Mouse (Mus musculus): ENCODE results near the gene Anapc13. TPM values are rescaled to one million over a fixed set of nuclear protein-coding genes. Genes with fewer than 3 reads are reported as not detected.

Anapc13 gene
- total and polyA plus RNA-seq, 2 experiments from 2014 or later: 43.9 to 322 TPM

DNA sequence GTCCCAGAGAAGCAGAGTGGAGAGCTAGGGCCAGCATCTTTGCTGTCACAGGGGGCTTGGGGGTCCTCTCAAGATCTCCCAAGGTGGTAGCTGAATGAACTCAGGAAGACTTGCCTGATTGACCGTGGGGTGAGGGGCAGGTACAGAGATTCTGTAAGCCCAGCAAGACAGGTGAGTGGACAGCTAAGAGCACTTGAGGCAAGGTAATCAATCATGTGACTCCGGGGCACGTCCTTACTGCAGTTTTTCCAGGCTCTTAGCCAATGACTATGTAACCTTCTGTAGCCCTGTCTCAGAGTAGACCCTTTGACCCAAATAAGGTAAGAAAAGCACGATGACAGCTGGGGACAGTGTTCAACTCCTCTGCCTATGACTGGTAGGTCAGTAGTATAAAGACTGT, 11.0 kb downstream of the Anapc13 start:
- H3K9ac ChIP-seq (replicated peaks; ENCODE audit: low read depth, low read length): no peak overlapping the region
- ATAC-seq (ENCODE audit: insufficient read depth, low read depth) (no peak), DNase-seq (ENCODE audit: low spot score) (no peak)
- no peak overlapping the region for H3K4me3 ChIP-seq (ENCODE audit: low read depth, low read length)
- H3K27me3 ChIP-seq (ENCODE audit: control insufficient read depth, insufficient read depth, low read length): no peaks in the 10 kb centered on the region
- H3K4me2 ChIP-seq (ENCODE audit: low read depth, low read length): no peak overlapping the region
- H3K9me3 ChIP-seq (replicated peaks; ENCODE audit: control insufficient read depth, low read length): no peaks in the 10 kb centered on the region
- no peak overlapping the region for H3K27ac ChIP-seq (ENCODE audit: low read depth)
- TF ChIP-seq CTCF (IDR thresholded peaks at IDR 0.05; ENCODE audit: low read depth): no peak
- no peak for TF ChIP-seq EP300 (IDR thresholded peaks at IDR 0.05; ENCODE audit: low read depth)
- 44% methylated on average over 4 of the region's 4 CpGs for WGBS
- H3K36me3 ChIP-seq (replicated peaks; ENCODE audit: control insufficient read depth, insufficient read depth, low read length): no peaks in the 10 kb centered on the region
- H3K4me1 ChIP-seq (ENCODE audit: control insufficient read depth, insufficient read depth): peaks cover 14% of the 10 kb centered on the region

DNA sequence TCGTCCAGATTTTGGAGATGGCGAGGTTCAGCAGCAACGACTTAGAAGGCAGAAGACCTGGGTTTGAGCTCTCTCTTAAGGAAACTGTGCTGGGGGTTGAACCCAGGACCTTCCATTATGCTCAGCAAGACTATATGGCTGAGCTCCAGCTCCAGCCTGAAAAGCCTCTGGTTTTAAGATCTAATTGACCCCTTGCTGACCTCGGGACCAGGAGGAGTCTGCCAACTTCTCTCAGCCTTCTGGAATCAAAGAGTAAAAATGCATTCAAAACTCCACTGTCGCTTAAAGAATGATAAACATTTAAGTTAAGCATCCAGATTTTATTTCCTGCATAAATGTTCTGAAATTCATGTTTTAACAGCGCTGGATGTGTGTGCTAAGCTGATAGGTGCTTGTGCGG, 12.9 kb downstream of the Anapc13 start:
- Histone ChIP-seq H3K27me3 (ENCODE audit: control insufficient read depth, insufficient read depth, low read length) (no peaks in the 10 kb centered on the region), H3K27ac (ENCODE audit: low read depth) (no peak overlapping the region), H3K9ac (replicated peaks; ENCODE audit: low read depth, low read length) (no peak overlapping the region), H3K9me3 (replicated peaks; ENCODE audit: control insufficient read depth, low read length) (no peaks in the 10 kb centered on the region), H3K4me3 (ENCODE audit: low read depth, low read length) (no peak overlapping the region), H3K4me1 (ENCODE audit: control insufficient read depth, insufficient read depth) (peaks cover 25% of the 10 kb centered on the region), H3K4me2 (ENCODE audit: low read depth, low read length) (no peak overlapping the region), H3K36me3 (replicated peaks; ENCODE audit: control insufficient read depth, insufficient read depth, low read length) (no peaks in the 10 kb centered on the region)
- no peak for TF ChIP-seq EP300 (IDR thresholded peaks at IDR 0.05; ENCODE audit: low read depth)
- no peak for TF ChIP-seq CTCF (IDR thresholded peaks at IDR 0.05; ENCODE audit: low read depth)
- no peak for DNase-seq (ENCODE audit: low spot score)
- no peak for ATAC-seq (ENCODE audit: insufficient read depth, low read depth)
- WGBS: 48% methylated on average over 7 of the region's 7 CpGs

DNA sequence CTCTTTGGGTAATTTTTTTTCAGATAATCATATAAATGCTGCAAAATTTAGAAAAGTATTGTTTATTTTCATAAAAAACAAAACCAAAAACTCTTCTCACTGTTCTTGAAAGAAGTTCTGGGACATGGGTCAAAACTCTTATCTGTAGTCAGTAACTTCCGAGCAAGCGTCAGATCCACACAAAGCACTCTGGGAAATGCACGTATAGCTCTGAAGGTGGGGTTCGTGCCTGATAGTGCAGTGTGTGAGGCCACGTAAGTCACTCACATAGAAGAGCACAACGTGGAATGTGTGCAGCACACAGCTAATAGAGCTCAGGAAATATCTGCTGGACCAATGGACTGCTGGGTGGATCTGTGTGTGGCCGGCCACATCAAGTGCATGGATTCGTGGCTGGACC, 13.4 kb downstream of the Anapc13 start:
- no peaks in the 10 kb centered on the region for H3K27me3 ChIP-seq (ENCODE audit: control insufficient read depth, insufficient read depth, low read length)
- no peak overlapping the region for H3K9ac ChIP-seq (replicated peaks; ENCODE audit: low read depth, low read length)
- peak overlapping the region; percentile 30; the same call in 1 of the 2 replicates for H3K27ac ChIP-seq (ENCODE audit: low read depth)
- H3K36me3 ChIP-seq (replicated peaks; ENCODE audit: control insufficient read depth, insufficient read depth, low read length): no peaks in the 10 kb centered on the region
- 50% methylated on average over 8 of the region's 8 CpGs for WGBS
- TF ChIP-seq EP300 (IDR thresholded peaks at IDR 0.05; ENCODE audit: low read depth) (no peak), CTCF (IDR thresholded peaks at IDR 0.05; ENCODE audit: low read depth) (no peak)
- ATAC-seq (ENCODE audit: insufficient read depth, low read depth) (no peak), DNase-seq (ENCODE audit: low spot score) (no peak)
- no peak overlapping the region for H3K4me2 ChIP-seq (ENCODE audit: low read depth, low read length)
- H3K4me1 ChIP-seq (ENCODE audit: control insufficient read depth, insufficient read depth): peaks cover 30% of the 10 kb centered on the region
- no peak overlapping the region for H3K4me3 ChIP-seq (ENCODE audit: low read depth, low read length)
- no peaks in the 10 kb centered on the region for H3K9me3 ChIP-seq (replicated peaks; ENCODE audit: control insufficient read depth, low read length)

DNA sequence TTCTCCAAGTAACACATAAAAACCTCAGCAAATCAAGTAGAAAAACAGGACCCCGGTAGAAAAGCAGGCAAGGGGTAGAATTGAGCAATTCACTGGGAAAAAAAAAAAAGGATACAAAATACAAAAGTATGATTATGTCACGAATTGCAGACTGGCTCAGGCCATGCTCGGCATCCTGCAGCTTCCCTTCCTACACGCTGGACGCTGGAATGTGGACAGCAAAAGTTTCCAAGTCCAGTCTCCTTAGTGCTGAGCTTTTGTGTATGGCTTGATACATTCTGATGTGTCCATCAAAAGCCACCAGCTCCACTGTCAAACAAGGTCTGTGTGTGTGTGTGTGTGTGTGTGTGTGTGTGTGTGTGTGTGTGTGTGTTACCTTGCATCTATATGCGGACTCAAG, 15.4 kb downstream of the Anapc13 start:
- no peak for ATAC-seq (ENCODE audit: insufficient read depth, low read depth)
- Histone ChIP-seq H3K27ac (ENCODE audit: low read depth) (no peak overlapping the region), H3K27me3 (ENCODE audit: control insufficient read depth, insufficient read depth, low read length) (no peaks in the 10 kb centered on the region), H3K4me2 (ENCODE audit: low read depth, low read length) (no peak overlapping the region), H3K9ac (replicated peaks; ENCODE audit: low read depth, low read length) (no peak overlapping the region), H3K4me3 (ENCODE audit: low read depth, low read length) (no peak overlapping the region), H3K4me1 (ENCODE audit: control insufficient read depth, insufficient read depth) (peaks cover 31% of the 10 kb centered on the region), H3K9me3 (replicated peaks; ENCODE audit: control insufficient read depth, low read length) (no peaks in the 10 kb centered on the region), H3K36me3 (replicated peaks; ENCODE audit: control insufficient read depth, insufficient read depth, low read length) (no peaks in the 10 kb centered on the region)
- peak; percentile 57 for DNase-seq (ENCODE audit: low spot score)
- 58% methylated on average over 6 of the region's 6 CpGs for WGBS
- TF ChIP-seq CTCF (IDR thresholded peaks at IDR 0.05; ENCODE audit: low read depth): no peak
- no peak for TF ChIP-seq EP300 (IDR thresholded peaks at IDR 0.05; ENCODE audit: low read depth)

DNA sequence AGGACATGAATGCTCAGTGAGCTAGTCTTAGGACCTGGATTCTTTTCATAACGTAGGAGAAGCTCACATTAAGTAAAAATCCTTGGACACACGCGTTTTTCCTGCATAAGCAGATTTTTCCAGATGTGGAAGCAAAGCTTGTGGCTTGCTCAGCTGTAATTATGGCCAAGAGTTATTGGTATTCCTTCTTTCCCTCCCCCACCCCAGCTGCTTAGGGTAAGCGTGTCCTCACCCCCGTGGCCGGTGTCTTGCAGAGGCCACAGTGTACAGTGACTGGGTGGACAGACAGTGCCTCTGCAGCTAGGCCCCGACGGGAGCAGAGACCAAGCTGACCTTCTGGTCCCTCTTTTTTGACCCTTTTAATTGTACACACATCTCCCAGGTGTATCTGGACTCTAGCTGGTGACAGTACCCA, 17.0 kb downstream of the Anapc13 start:
- ATAC-seq (ENCODE audit: insufficient read depth, low read depth) (peak; percentile 55), DNase-seq (ENCODE audit: low spot score) (no peak)
- Histone ChIP-seq H3K4me2 (ENCODE audit: low read depth, low read length) (0 out of 2 replicates have a peak overlapping the region, but pooled peaks have one; percentile 46), H3K4me3 (ENCODE audit: low read depth, low read length) (no peak overlapping the region), H3K36me3 (replicated peaks; ENCODE audit: control insufficient read depth, insufficient read depth, low read length) (no peaks in the 10 kb centered on the region), H3K4me1 (ENCODE audit: control insufficient read depth, insufficient read depth) (peaks cover 31% of the 10 kb centered on the region), H3K9ac (replicated peaks; ENCODE audit: low read depth, low read length) (no peak overlapping the region), H3K9me3 (replicated peaks; ENCODE audit: control insufficient read depth, low read length) (no peaks in the 10 kb centered on the region), H3K27ac (ENCODE audit: low read depth) (peak overlapping the region; percentile 68), H3K27me3 (ENCODE audit: control insufficient read depth, insufficient read depth, low read length) (no peaks in the 10 kb centered on the region)
- WGBS: 40% methylated on average over 8 of the region's 8 CpGs
- TF ChIP-seq EP300 (IDR thresholded peaks at IDR 0.05; ENCODE audit: low read depth) (no peak), CTCF (IDR thresholded peaks at IDR 0.05; ENCODE audit: low read depth) (no peak)

DNA sequence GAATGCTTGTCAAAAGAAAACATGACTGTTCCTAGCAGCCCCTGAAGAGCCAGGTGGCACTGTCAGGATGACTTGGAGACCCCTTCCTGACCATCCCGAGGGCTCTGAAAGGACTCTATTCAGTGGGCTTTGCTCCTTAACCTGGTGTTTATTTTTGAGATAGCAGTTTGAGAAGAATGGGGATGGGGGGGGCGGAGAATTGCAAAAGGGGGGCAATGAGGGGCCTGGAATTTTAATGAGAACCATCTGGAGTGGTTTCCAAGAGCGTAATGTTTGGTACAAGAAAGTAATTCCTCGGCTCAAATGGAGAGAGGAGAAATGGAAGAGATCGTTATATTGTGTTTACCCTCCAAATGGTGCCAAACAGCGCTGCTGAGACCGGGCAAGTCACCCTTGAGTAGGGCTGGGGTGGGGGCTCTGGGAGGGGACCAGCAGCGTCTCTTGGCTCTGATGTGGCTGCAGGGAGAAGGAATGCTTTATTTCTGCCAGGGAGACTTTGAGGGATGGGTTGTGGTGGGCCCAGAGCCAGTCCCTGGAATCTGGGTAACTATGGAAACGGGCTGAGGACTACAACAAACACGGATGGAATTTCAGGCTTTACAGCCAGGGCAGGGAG, 17.5 kb downstream of the Anapc13 start:
- no peaks in the 10 kb centered on the region for H3K27me3 ChIP-seq (ENCODE audit: control insufficient read depth, insufficient read depth, low read length)
- ATAC-seq (ENCODE audit: insufficient read depth, low read depth) (peak; percentile 73), DNase-seq (ENCODE audit: low spot score) (peak; percentile 86)
- peaks cover 31% of the 10 kb centered on the region for H3K4me1 ChIP-seq (ENCODE audit: control insufficient read depth, insufficient read depth)
- TF ChIP-seq EP300 (IDR thresholded peaks at IDR 0.05; ENCODE audit: low read depth): no peak
- no peak for TF ChIP-seq CTCF (IDR thresholded peaks at IDR 0.05; ENCODE audit: low read depth)
- H3K9ac ChIP-seq (replicated peaks; ENCODE audit: low read depth, low read length): no peak overlapping the region
- peak overlapping the region; percentile 68 for H3K27ac ChIP-seq (ENCODE audit: low read depth)
- H3K4me3 ChIP-seq (ENCODE audit: low read depth, low read length): 0 out of 2 replicates have a peak overlapping the region, but pooled peaks have one; percentile 10
- H3K9me3 ChIP-seq (replicated peaks; ENCODE audit: control insufficient read depth, low read length): no peaks in the 10 kb centered on the region
- WGBS: 14% methylated on average over 10 of the region's 10 CpGs
- H3K4me2 ChIP-seq (ENCODE audit: low read depth, low read length): peak overlapping the region; percentile 46
- H3K36me3 ChIP-seq (replicated peaks; ENCODE audit: control insufficient read depth, insufficient read depth, low read length): no peaks in the 10 kb centered on the region

Measured in heart, postnatal 0 days (tissue).